Mouse (Mus musculus) hindbrain, embryonic 16.5 days (tissue): Measurements from ENCODE around the gene Wdr26. TPM values are rescaled to one million over a fixed set of nuclear protein-coding genes. Genes with fewer than 3 reads are reported as not detected.
A peak's percentile ranks its signal among the peaks of the same experiment; 100 is the strongest.

Experiments used
- ATAC-seq: fragments of 200-750 bp; cut with Nextera tagmentation; 2 replicates; pipeline ENCODE4 v1.8.0; 2017; ENCODE audit warnings: moderate TSS enrichment, moderate library complexity
- H3K27ac ChIP-seq: fragments of 300-500 bp; sonication (generic); 2 replicates; pipeline ENCODE4 v1.5.1; 2014; ENCODE audit warnings: low read depth, mild to moderate bottlenecking, control low read depth, low read length, moderate library complexity
- H3K27me3 ChIP-seq: fragments of 300-500 bp; sonication (generic); replicated peaks from 2 replicates; pipeline ENCODE4 v1.6.1; 2014; ENCODE audit warnings: low read length; ENCODE audit not compliant: control insufficient read depth, insufficient read depth
- H3K36me3 ChIP-seq: fragments of 300-500 bp; sonication (generic); 2 replicates; pipeline ENCODE4 v1.6.1; 2014; ENCODE audit warnings: mild to moderate bottlenecking, low read length, moderate library complexity, mixed read lengths; ENCODE audit not compliant: control insufficient read depth, insufficient read depth
- H3K4me1 ChIP-seq: fragments of 300-500 bp; sonication (generic); 2 replicates; pipeline ENCODE4 v1.6.1; 2014; ENCODE audit warnings: low read depth, low read length; ENCODE audit not compliant: control insufficient read depth, insufficient read depth
- H3K4me2 ChIP-seq: fragments of 300-500 bp; sonication (generic); 2 replicates; pipeline ENCODE4 v1.6.1; 2014; ENCODE audit warnings: mild to moderate bottlenecking, low read length, control low read depth, moderate library complexity
- H3K4me3 ChIP-seq: fragments of 300-500 bp; sonication (generic); 2 replicates; pipeline ENCODE4 v1.5.1; 2014; ENCODE audit warnings: mild to moderate bottlenecking, low read length, control low read depth, moderate library complexity
- H3K9ac ChIP-seq: fragments of 300-500 bp; sonication (generic); 2 replicates; pipeline ENCODE4 v1.6.1; 2014; ENCODE audit warnings: low read depth, mild to moderate bottlenecking, control low read depth, low read length, moderate library complexity
- H3K9me3 ChIP-seq: fragments of 300-500 bp; sonication (generic); 2 replicates; pipeline ENCODE4 v1.6.1; 2014; ENCODE audit warnings: mild to moderate bottlenecking, low read length, moderate library complexity; ENCODE audit not compliant: control insufficient read depth
- WGBS: fragments of 180-500 bp; shearing (Covaris S2); extraction: QIAGEN DNeasy Blood & Tissue Kit; methylation state at CpG from one replicate; pipeline ENCODE4 v1.1.7; 2014; 5-methylcytosine and 5-hydroxymethylcytosine counted together
- polyA plus RNA-seq: library from polyadenylated mRNA; unstranded; fragments of >200 nt; fragmentation: Nextera tagmentation; extraction: Ambion mirVana; gene quantifications from 2 replicates; pipeline ENCODE4 v1.2.1, GENCODE M21; 2015

Gene Wdr26
- polyA plus RNA-seq, 1 experiment from 2014 or later, result 30.0 TPM

GRCm38 (mm10) chr1:181210147-181210546 is 1.7 kb downstream of the Wdr26 start:
- Histone ChIP-seq H3K36me3 (0 out of 2 replicates have a peak, but pooled peaks cover 3% of the 10 kb centered on the region), H3K27ac (no peak overlapping the region), H3K4me1 (peaks cover 21% of the 10 kb centered on the region), H3K27me3 (no peaks in the 10 kb centered on the region), H3K4me2 (peak overlapping the region; percentile 77), H3K9ac (peak overlapping the region; percentile 97), H3K9me3 (no peaks in the 10 kb centered on the region), H3K4me3 (peak overlapping the region; percentile 76)
- no peak for ATAC-seq
- whole genome bisulfite sequencing, result 19% methylated on average over 4 of the region's 4 CpGs

GRCm38 (mm10) chr1:181199446-181199845 is 12.4 kb downstream of the Wdr26 start:
- Histone ChIP-seq H3K4me2 (no peak overlapping the region), H3K36me3 (peaks cover 49% of the 10 kb centered on the region), H3K9me3 (no peaks in the 10 kb centered on the region), H3K27ac (no peak overlapping the region), H3K9ac (no peak overlapping the region), H3K4me1 (no peaks in the 10 kb centered on the region), H3K27me3 (no peaks in the 10 kb centered on the region), H3K4me3 (no peak overlapping the region)
- 88% methylated on average over 4 of the region's 4 CpGs for WGBS
- no peak for ATAC-seq

GRCm38 (mm10) chr1:181188925-181189324 is 22.9 kb downstream of the Wdr26 start:
- H3K4me2 ChIP-seq, result no peak overlapping the region
- peaks cover 52% of the 10 kb centered on the region for H3K36me3 ChIP-seq
- no peak overlapping the region for H3K27ac ChIP-seq
- H3K9me3 ChIP-seq, result no peaks in the 10 kb centered on the region
- ATAC-seq, result no peak
- no peaks in the 10 kb centered on the region for H3K27me3 ChIP-seq
- no peak overlapping the region for H3K4me3 ChIP-seq
- WGBS, result 95% methylated on average over 4 of the region's 4 CpGs
- no peaks in the 10 kb centered on the region for H3K4me1 ChIP-seq
- H3K9ac ChIP-seq, result no peak overlapping the region

- no peak overlapping the region for H3K9ac ChIP-seq
- 91% methylated on average over 8 of the region's 8 CpGs for WGBS
- ATAC-seq, result no peak
- H3K27me3 ChIP-seq, result no peaks in the 10 kb centered on the region
- H3K27ac ChIP-seq, result no peak overlapping the region
- H3K4me1 ChIP-seq, result no peaks in the 10 kb centered on the region
- H3K4me3 ChIP-seq, result no peak overlapping the region
- no peaks in the 10 kb centered on the region for H3K9me3 ChIP-seq
- H3K4me2 ChIP-seq, result no peak overlapping the region
- peaks cover 19% of the 10 kb centered on the region for H3K36me3 ChIP-seq
These were observed 41.6 kb downstream of the Wdr26 start for GRCm38 (mm10) chr1:181170210-181170609.

GRCm38 (mm10) chr1:181168377-181168776 is 43.4 kb downstream of the Wdr26 start:
- H3K36me3 ChIP-seq, result peaks cover 25% of the 10 kb centered on the region
- 86% methylated on average over 3 of the region's 3 CpGs for WGBS

GRCm38 (mm10) chr1:181167816-181168215 is 44.0 kb downstream of the Wdr26 start:
- Histone ChIP-seq H3K9me3 (no peaks in the 10 kb centered on the region), H3K4me2 (no peak overlapping the region), H3K4me1 (no peaks in the 10 kb centered on the region), H3K27ac (no peak overlapping the region), H3K36me3 (peaks cover 29% of the 10 kb centered on the region), H3K27me3 (no peaks in the 10 kb centered on the region), H3K9ac (no peak overlapping the region), H3K4me3 (no peak overlapping the region)
- ATAC-seq, result no peak
- 79% methylated on average over 2 of the region's 2 CpGs for WGBS

More at GRCm38 (mm10) chr1:181168377-181168776, 43.4 kb downstream of the Wdr26 start:
- Histone ChIP-seq H3K27me3 (no peaks in the 10 kb centered on the region), H3K4me3 (no peak overlapping the region), H3K27ac (no peak overlapping the region), H3K4me2 (no peak overlapping the region), H3K9me3 (no peaks in the 10 kb centered on the region), H3K4me1 (no peaks in the 10 kb centered on the region), H3K9ac (no peak overlapping the region)
- no peak for ATAC-seq

- ATAC-seq, result no peak; the same call in 1 of the 2 replicates
- Histone ChIP-seq H3K9me3 (no peaks in the 10 kb centered on the region), H3K36me3 (peaks cover 7% of the 10 kb centered on the region; the same call in 1 of the 2 replicates), H3K9ac (peak overlapping the region; percentile 93), H3K27ac (no peak overlapping the region; the same call in 1 of the 2 replicates), H3K4me3 (peak overlapping the region; percentile 87), H3K4me1 (peaks cover 15% of the 10 kb centered on the region), H3K27me3 (no peaks in the 10 kb centered on the region), H3K4me2 (peak overlapping the region; percentile 61)
- WGBS, result 44% methylated on average over 5 of the region's 5 CpGs
These were observed 60.3 kb downstream of the Wdr26 start for GRCm38 (mm10) chr1:181151541-181151940.

GRCm38 (mm10) chr1:181150827-181151534 is 60.8 kb downstream of the Wdr26 start:
- peaks cover 15% of the 10 kb centered on the region for H3K4me1 ChIP-seq
- peaks cover 7% of the 10 kb centered on the region; the same call in 1 of the 2 replicates for H3K36me3 ChIP-seq
- H3K9ac ChIP-seq, result peak overlapping the region; percentile 93
- no peaks in the 10 kb centered on the region for H3K27me3 ChIP-seq
- peak overlapping the region; percentile 61 for H3K4me2 ChIP-seq
- H3K4me3 ChIP-seq, result peak overlapping the region; percentile 87
- H3K9me3 ChIP-seq, result no peaks in the 10 kb centered on the region
- H3K27ac ChIP-seq, result peak overlapping the region; percentile 91
- under 1% methylated on average over 33 of the region's 59 CpGs for WGBS
- ATAC-seq, result peak; percentile 90

- H3K4me3 ChIP-seq, result no peak overlapping the region
- no peaks in the 10 kb centered on the region for H3K9me3 ChIP-seq
- WGBS, result 75% methylated on average over 3 of the region's 3 CpGs
- no peak overlapping the region for H3K27ac ChIP-seq
- peak; percentile 27; the same call in 1 of the 2 replicates for ATAC-seq
- H3K4me2 ChIP-seq, result no peak overlapping the region
- 0 out of 2 replicates have a peak, but pooled peaks cover 2% of the 10 kb centered on the region for H3K36me3 ChIP-seq
- H3K9ac ChIP-seq, result no peak overlapping the region
- H3K27me3 ChIP-seq, result no peaks in the 10 kb centered on the region
- peaks cover 15% of the 10 kb centered on the region for H3K4me1 ChIP-seq
These were observed 61.4 kb downstream of the Wdr26 start for GRCm38 (mm10) chr1:181150431-181150826.
